In the genomic region with DNA sequence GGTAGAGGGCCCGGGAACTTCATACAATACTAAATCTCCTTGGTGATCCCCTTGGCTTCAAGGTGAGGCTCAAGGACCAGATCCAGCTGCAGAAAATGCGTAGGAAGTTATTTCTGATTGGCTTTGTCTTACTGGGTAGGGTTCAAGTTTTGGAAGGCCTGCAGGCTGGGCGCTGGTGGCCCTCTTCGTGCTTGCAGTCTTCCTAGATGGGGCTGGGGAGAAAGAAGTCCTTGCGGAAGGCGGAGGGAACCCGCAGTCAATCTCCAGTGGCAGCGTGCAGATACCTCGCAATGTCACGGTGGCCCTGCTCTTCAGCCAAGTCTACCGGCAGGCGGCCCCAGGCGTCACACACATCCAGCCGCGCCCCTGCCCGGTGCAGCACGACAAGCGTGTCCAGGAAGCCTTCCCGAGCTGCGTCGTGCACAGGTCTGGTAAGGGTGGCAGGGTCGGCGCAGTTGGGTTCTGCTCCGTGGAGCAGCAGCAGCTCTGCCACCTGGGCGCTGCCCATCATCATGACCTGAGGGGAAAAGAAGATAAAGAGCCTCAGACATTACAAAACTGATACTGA, we compare ENCODE assay signal across 19 mouse cellular contexts. TPM values are rescaled to one million over a fixed set of nuclear protein-coding genes. Genes with fewer than 3 reads are reported as not detected.
DNase-seq lines count a peak whose midpoint lies in the region; ATAC-seq and TF ChIP-seq lines count a peak whose summit lies in the region.
"Had no signal": no experiment of that assay in that cellular context is flagged by ENCODE, and none has a peak within 500 bp of the region (broad histone marks: within the 10 kb centered on the region; RNA-seq: fewer than 3 reads in every experiment).

No protein-coding gene starts in this region.

- no peaks in the 10 kb centered on the region for H3K9me3 ChIP-seq in heart, postnatal 0 days (replicated peaks; ENCODE audit: control insufficient read depth, low read length)
- H3K9me3 ChIP-seq in intestine, embryonic 15.5 days, result no peaks in the 10 kb centered on the region
- H3K9me3 ChIP-seq: forebrain, embryonic 12.5 days; hindbrain, embryonic 15.5 days; kidney, embryonic 15.5 days; neural tube, embryonic 13.5 days had no signal

- peaks cover 82% of the 10 kb centered on the region for H3K27me3 ChIP-seq in heart, postnatal 0 days (ENCODE audit: control insufficient read depth, insufficient read depth, low read length)
- H3K27me3 ChIP-seq in intestine, embryonic 15.5 days (replicated peaks), result peaks cover 80% of the 10 kb centered on the region
- H3K27me3 ChIP-seq: CH12.LX had no signal

- H3K4me2 ChIP-seq in heart, postnatal 0 days (ENCODE audit: low read depth, low read length), result no peak overlapping the region
- H3K4me2 ChIP-seq in intestine, embryonic 15.5 days (replicated peaks), result 0 out of 2 replicates have a peak overlapping the region, but pooled peaks have one; percentile 12
- H3K4me2 ChIP-seq: forebrain, embryonic 12.5 days; heart, embryonic 11.5 days; hindbrain, embryonic 15.5 days; kidney, embryonic 15.5 days; liver, embryonic 11.5 days; neural tube, embryonic 13.5 days had no signal

- no peaks in the 10 kb centered on the region for H3K4me1 ChIP-seq in heart, postnatal 0 days (ENCODE audit: control insufficient read depth, insufficient read depth)
- peaks cover 9% of the 10 kb centered on the region for H3K4me1 ChIP-seq in intestine, embryonic 15.5 days (replicated peaks)

- no peak overlapping the region for H3K9ac ChIP-seq in heart, postnatal 0 days (replicated peaks; ENCODE audit: low read depth, low read length)
- H3K9ac ChIP-seq in intestine, embryonic 15.5 days, result no peak overlapping the region
- H3K9ac ChIP-seq: forebrain, embryonic 12.5 days; hindbrain, embryonic 15.5 days; kidney, embryonic 15.5 days; neural tube, embryonic 13.5 days had no signal

- H3K27ac ChIP-seq in heart, postnatal 0 days (ENCODE audit: low read depth), result no peak overlapping the region
- no peak overlapping the region for H3K27ac ChIP-seq in intestine, embryonic 15.5 days
- H3K27ac ChIP-seq: forebrain, embryonic 12.5 days; hindbrain, embryonic 15.5 days; kidney, embryonic 15.5 days; neural tube, embryonic 13.5 days had no signal

- ATAC-seq in heart, postnatal 0 days (ENCODE audit: insufficient read depth, low read depth), result no peak
- no peak for ATAC-seq in intestine, embryonic 15.5 days
- ATAC-seq in activated CD4-positive, CD25-positive, alpha-beta regulatory T cell, adult 4 months, result no peak
- ATAC-seq: midbrain, embryonic 16.5 days had no signal

- no peaks in the 10 kb centered on the region for H3K36me3 ChIP-seq in heart, postnatal 0 days (replicated peaks; ENCODE audit: control insufficient read depth, insufficient read depth, low read length)
- H3K36me3 ChIP-seq in intestine, embryonic 15.5 days, result no peaks in the 10 kb centered on the region
- H3K36me3 ChIP-seq: forebrain, embryonic 12.5 days; hindbrain, embryonic 15.5 days; kidney, embryonic 15.5 days; neural tube, embryonic 13.5 days had no signal

- TF ChIP-seq CTCF in heart, postnatal 0 days (IDR thresholded peaks at IDR 0.05; ENCODE audit: low read depth), result no peak

- H3K4me3 ChIP-seq in heart, postnatal 0 days (ENCODE audit: low read depth, low read length), result 0 out of 2 replicates have a peak overlapping the region, but pooled peaks have one; percentile 5
- H3K4me3 ChIP-seq in intestine, embryonic 15.5 days (replicated peaks), result no peak overlapping the region
- H3K4me3 ChIP-seq: forebrain, embryonic 12.5 days; hindbrain, embryonic 15.5 days; kidney, embryonic 15.5 days; neural tube, embryonic 13.5 days had no signal

- no peak for TF ChIP-seq EP300 in heart, postnatal 0 days (IDR thresholded peaks at IDR 0.05; ENCODE audit: low read depth)

- no peak for DNase-seq in heart, postnatal 0 days (ENCODE audit: low spot score)
- no peak for DNase-seq in heart, postnatal 4 days
- peak; percentile 26 for DNase-seq in thymus, postnatal 4 days
- no peak for DNase-seq in thymus, postnatal 25 days
- no peak for DNase-seq in adipocyte (ENCODE audit: low spot score)
- DNase-seq: adrenal gland, postnatal 14 days; cerebellum, postnatal 10 days; lung, postnatal 10 days had no signal

- 9% methylated on average over 25 of the region's 25 CpGs for WGBS in heart, postnatal 0 days
- WGBS in intestine, embryonic 15.5 days, result 8% methylated on average over 25 of the region's 25 CpGs

RNA-seq across cellular contexts. Expression of gene Cdkn2b, which starts 4.0 kb away (rescaled TPM):
- total RNA-seq in heart, postnatal 0 days (2014; rRNA removed; ENCODE audit: low replicate concordance), result 0.23 and 0.88 TPM in 2 replicates
- polyA plus RNA-seq in heart, postnatal 0 days (2015; fragmentation: Nextera tagmentation; extraction: Ambion mirVana), result 0.45 and 0.55 TPM in 2 replicates
- 1 to 10 TPM in 1 of 2 experiments, under 1 TPM in 1; 0.91 to 1.9 TPM for total RNA-seq in heart, postnatal 4 days (2021)
- polyA plus RNA-seq in intestine, embryonic 15.5 days (2015; fragmentation: Nextera tagmentation; extraction: Ambion mirVana), result 18.6 and 23.1 TPM in 2 replicates
- under 1 TPM; 0.24 to 0.36 TPM for polyA plus RNA-seq in activated CD4-positive, CD25-positive, alpha-beta regulatory T cell, adult 4 months (2017; shearing (Covaris generic))
- total RNA-seq: CH12.LX had no signal

RNA-seq across cellular contexts. Expression of gene Cdkn2a, which starts 12.4 kb away (rescaled TPM):
- total RNA-seq in heart, postnatal 0 days (2014; rRNA removed; ENCODE audit: low replicate concordance), result not detected in 2 replicates
- not detected in 2 replicates for polyA plus RNA-seq in heart, postnatal 0 days (2015; fragmentation: Nextera tagmentation; extraction: Ambion mirVana)
- under 1 TPM in 1 of 2 experiments, not detected in 1; 0.41 TPM for total RNA-seq in heart, postnatal 4 days (2021)
- polyA plus RNA-seq in intestine, embryonic 15.5 days (2015; fragmentation: Nextera tagmentation; extraction: Ambion mirVana), result not detected in 2 replicates
- under 1 TPM in 1 of 2 experiments, not detected in 1; 0.60 TPM for polyA plus RNA-seq in activated CD4-positive, CD25-positive, alpha-beta regulatory T cell, adult 4 months (2017; shearing (Covaris generic))
- total RNA-seq: CH12.LX had no signal
- polyA plus RNA-seq: embryonic facial prominence, embryonic 14.5 days; forebrain, embryonic 12.5 days; heart, embryonic 11.5 days; hindbrain, embryonic 15.5 days; kidney, embryonic 15.5 days; liver, embryonic 11.5 days; midbrain, embryonic 16.5 days; neural tube, embryonic 13.5 days had no signal

Comparison
In these comparisons a context has a peak if more than half of its experiments do, and no peak if none do; other contexts are left out.
1. RNA of gene Cdkn2b, which starts 4.0 kb away (polyA plus RNA-seq): 18.6 to 23.1 TPM in intestine, embryonic 15.5 days; 0.45 to 0.55 TPM in heart, postnatal 0 days and 0.24 to 0.36 TPM in activated CD4-positive, CD25-positive, alpha-beta regulatory T cell, adult 4 months; every median in the first group is over 10 times any median in the second.